Mouse (Mus musculus): ENCODE measurements around the gene St7. TPM values are rescaled to one million over a fixed set of nuclear protein-coding genes. Genes with fewer than 3 reads are reported as not detected.

Gene St7
- 8.4 and 9.3 TPM in 2 replicates for polyA plus RNA-seq (2012; rRNA removed)

GRCm38 (mm10) chr6:17692647-17693046 is at the start of gene St7:
Gene St7, plus strand, starts transcription at chr6:17692933.

Other genes with a start within 250 kb of the St7 start
- 6.0 and 6.6 TPM in 2 replicates for gene Met, start 229.1 kb upstream of the St7 start, polyA plus RNA-seq (2012; rRNA removed)
- 41.9 and 42.9 TPM in 2 replicates for gene Capza2, start 56.7 kb upstream of the St7 start, polyA plus RNA-seq (2012; rRNA removed)